Mouse (Mus musculus) v-Abl transformed pro-B cells (cell line): ENCODE results near the gene Serpina1c.
"Not testable (repeated sequence)": the region's sequence is repeated elsewhere in the genome, so short reads cannot be mapped to it uniquely, and the experiment has no call there.

Experiments
- in situ Hi-C, 2 experiments: fragments of 400-800 bp; cut with MboI; formaldehyde crosslinking; loops; one replicate each; pipeline ENCODE4 v1.15.1; 2025; ENCODE audit not compliant: unreplicated experiment in 2 of 2

Gene Serpina1c

DNA sequence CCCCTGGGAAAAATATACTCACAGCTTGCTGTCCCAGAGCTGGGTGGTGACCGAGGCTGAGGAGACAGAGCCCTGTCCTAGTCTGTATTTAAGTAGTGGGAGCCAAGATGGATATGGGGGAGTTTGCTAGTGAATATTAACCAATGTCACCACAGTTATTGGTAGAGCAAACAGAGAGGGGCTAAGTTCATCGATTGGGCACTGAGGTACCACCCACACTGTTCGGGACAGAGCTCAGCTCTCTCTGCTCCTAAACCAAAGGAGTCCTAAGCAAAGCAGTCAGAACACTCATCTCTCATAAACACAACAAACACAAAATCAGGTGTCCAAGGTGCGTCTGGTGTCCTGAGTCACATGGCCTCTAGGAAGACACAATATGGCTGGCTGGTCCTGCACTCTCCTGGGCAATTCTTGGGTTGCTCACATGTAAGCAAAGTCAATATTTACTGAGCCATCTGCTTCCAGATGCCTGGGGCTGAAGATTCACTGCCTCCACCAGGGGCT lies at the start of gene Serpina1c:
Serpina1c (minus strand) TSS at position 51 of the 504 bp plus-strand sequence.
- in situ Hi-C loops = not testable (repeated sequence)

- in situ Hi-C loops = not testable (repeated sequence)
Observed at GRCm38 (mm10) chr12:103952972-103953371, 48.3 kb upstream of the Serpina1c start.

GRCm38 (mm10) chr12:103946243-103946642 lies 41.6 kb upstream of the Serpina1c start:
- in situ Hi-C loops = no loop called here

DNA sequence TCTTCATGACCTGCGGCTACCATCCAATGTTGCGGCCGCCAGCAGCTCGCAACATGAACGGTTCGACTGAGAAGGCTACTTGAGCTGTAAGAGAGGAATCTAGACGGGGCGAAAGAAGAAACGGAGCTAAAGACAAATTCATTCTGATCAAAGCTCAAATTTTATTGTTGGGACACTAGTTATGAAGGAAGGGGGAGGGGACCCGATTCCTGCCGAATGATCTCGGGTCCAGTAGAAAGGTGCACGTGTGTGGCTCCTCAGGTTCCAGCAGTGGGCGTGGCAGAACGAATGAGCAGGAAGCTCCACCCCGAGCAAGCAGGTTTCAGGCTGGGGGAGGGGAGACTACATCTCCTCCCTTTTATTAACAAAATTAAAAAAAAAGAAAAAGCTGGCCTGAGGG lies 4.5 kb upstream of the Serpina1c start:
- in situ Hi-C loops = not testable (repeated sequence)

GRCm38 (mm10) chr12:103907746-103908145 lies 3.1 kb upstream of the Serpina1c start:
- in situ Hi-C loops = not testable (repeated sequence)

DNA sequence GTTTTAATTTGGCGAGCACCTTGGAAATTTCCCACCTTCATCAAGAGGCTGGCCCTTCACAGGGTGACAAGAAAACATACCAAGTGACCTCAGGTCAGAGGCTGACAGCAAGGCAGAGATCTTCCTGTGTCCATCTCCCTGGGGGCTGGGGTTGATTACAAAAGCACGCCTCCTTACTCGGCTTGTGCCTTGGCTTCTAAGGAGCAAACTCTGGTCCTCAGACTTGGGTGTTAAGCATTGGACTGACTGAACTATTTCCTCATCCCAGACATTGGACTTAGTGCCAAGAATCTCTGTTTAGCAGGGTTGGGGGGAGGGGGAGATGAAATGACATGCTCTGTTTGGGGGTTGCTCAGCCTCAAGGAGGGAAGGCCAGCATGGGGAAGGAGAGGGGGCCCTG lies 2.8 kb downstream of the Serpina1c start:
- in situ Hi-C loops = not testable (repeated sequence)

DNA sequence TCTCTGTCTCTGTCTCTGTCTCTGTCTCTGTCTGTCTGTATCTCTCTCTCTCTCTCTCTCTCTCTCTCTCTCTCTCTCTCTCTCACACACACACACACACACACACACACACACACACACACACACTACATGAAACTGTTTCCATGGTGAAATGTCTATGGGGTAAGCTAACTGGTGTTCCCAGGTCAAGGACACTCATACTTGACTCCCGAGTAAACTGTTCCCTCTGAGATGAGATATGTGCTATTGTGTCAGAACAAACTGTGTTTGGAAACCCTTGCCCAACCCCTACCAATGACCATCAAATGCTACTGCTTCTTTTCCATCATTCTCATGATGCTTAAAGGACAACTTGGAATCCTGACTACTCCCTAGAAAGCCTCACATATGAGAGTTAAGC lies 37.8 kb downstream of the Serpina1c start:
- in situ Hi-C loops = not testable (repeated sequence)

GRCm38 (mm10) chr12:103863101-103863974 lies 41.3 kb downstream of the Serpina1c start, which contains the start of gene Serpina1a:
Gene Serpina1a (minus strand): TSS chr12:103863562.
- in situ Hi-C loops = not testable (repeated sequence)

DNA sequence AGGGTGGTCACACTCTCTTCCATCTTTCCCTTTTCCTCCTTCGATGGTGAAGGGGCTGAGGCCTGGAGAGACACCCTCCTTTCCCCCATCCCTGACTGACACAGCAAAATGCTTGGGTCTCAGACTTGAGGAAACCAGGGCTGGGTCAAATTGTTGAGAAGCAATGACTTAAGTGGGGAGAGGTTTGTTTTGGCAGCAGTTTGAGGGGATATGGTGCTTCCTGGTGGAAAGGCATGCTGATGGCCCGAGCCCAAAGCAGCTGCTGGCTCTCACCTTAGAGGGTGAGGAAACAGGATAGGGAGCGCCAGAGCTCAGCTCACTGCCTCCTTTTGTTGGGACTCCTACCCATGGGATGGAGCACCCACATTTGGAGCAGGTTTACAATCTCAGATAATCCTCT lies 43.7 kb downstream of the Serpina1c start:
- in situ Hi-C loops = no loop called here

DNA sequence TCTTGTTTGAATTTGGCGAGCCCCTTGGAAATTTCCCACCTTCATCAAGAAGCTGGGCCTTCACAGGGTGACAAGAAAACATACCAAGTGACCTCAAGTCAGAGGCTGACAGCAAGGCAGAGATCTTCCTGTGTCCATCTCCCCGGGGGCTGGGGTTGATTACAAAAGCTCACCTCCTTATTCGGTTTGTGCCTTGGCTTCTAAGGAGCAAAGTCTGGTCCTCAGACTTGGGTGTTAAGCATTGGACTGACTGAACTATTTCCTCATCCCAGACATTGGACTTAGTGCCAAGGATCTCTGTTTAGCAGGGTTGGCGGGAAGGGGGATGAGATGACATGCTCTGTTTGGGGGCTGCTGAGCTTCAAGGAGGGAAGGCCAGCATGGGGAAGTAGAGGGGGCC lies 44.1 kb downstream of the Serpina1c start:
- in situ Hi-C loops = not testable (repeated sequence)

DNA sequence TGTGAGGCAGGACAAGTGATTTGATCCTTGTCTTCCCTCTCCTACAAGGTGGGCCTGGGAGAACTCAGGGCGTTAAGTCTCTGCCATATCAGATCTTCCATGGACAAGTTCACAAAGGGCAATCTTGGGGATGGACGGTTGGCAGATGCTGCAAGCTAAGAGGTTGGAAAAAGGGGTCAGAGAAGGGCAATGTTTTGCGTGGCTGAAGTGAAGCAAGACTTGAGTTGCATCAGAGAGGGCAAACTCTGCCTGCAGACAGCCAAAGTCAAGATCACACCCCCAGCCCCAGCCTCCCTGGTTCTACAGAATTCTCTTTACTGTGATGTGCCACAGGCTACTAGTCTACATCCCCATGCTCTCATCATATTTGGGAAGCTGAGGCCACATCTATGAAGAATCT lies 45.1 kb downstream of the Serpina1c start:
- in situ Hi-C loops = not testable (repeated sequence)

DNA sequence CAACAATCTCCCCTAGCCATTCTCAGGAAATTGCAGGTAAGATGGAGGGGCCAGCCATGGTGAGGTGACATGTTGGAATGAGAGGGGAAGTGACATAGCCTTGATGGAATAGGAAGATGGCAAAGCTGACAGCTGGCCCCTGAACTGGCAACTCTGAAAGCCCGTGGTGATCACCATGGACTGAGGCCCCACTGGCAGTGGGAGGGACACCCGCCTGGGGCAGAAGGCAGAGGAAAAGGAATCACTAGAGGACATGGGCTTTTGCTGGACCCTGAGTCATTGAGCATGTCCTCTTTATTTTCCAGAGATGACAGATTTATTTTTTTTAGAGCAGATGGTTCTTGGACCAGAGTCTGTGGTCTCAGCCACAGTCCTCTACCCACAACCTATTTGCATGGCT lies 51.7 kb downstream of the Serpina1c start:
- in situ Hi-C loops = not testable (repeated sequence)
